Mouse (Mus musculus) CD8-positive naive resting alpha-beta T cell, adult 2 months (primary cell): ENCODE measurements at regions not wholly inside any gene's neighbourhood (a gene's known extent, or its start where the extent isn't known, plus 50 kb on each side); places are given as distances from the start of the nearest gene placed in this dataset.
A peak's percentile ranks its signal among the peaks of the same experiment; 100 is the strongest.

Source experiments
- DNase-seq, 2 experiments: peaks; one replicate each; pipeline ENCODE4 v3.0.0; 2022; ENCODE audit warnings: low read depth in 2 of 2, low spot score in 2 of 2

DNA sequence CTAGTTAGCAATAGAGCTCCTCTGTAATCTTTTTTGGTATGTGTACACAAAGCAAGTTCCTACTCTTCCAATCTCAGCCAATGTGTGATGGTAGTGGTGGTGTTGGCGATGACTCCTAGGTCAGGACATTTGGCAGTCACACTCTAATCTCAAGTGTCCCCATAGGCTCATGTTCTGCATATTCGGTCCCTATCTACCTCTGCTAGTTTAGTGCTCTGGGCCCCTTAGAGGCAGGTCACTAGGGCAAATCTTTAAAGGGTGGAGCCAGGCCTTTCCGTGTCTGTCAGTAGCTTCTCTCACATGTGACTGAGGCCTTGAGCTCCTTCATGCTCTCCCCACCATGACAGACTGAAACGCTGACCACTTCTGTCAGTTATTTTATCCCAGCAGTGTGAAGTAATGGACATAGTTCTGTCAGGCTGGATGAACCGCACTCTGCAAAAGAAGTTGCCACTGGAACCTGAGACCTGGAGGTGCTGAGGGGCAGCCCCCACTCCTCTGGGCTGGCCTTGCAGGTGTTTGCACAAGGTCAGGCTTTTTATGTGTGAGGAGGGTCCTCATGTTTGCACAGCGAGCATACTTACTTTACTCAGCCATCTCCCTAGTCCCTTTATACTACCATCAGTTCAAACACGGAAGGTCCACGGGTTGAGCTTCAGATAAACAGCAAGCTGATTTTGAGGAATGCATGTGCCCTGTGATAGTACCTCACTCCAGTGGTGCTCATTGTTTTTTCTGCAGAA is 75.3 kb upstream of the Ywhaq start:
- DNase-seq, result no peak

DNA sequence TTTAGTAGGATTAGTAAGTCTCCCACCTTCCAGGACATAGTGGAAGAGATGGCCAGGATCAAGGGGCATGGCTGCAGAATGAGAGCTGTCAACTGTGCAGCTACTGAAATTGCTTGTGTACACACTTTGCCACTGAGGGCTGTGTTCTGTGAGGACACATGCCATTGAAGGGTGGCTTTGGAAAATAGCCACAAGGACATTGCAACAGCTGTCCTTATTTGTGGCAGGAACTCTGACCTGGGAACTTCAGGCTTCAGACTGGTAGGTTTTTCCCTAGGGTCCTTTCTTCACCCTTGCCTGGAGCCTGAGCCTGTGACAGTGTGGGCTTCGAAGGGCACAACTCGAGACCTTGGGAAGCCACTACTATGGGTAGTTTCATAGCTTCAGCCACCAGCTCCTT is 64.2 kb upstream of the Ywhaq start:
- no peak for DNase-seq

DNA sequence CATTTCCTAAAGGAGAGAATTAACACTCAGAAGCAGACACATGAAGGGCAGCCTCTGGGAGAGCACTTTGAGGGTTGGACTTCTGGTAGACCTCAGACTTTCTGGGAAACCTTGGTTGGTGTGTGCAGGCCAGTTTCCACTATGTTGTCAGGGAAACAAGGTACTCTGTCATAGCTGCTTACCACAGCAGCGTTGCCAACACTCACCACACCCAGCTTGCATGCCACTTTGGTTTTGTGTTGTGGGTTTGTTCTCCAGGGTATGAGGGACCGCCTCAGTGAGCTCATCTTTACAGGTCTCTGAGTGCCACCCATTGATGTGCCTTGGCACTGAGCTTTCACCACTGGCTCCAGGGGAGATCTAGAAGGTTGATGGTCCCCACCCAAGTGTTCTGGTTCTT is 62.8 kb upstream of the Ywhaq start:
- DNase-seq, result peak; percentile 73 to 74

DNA sequence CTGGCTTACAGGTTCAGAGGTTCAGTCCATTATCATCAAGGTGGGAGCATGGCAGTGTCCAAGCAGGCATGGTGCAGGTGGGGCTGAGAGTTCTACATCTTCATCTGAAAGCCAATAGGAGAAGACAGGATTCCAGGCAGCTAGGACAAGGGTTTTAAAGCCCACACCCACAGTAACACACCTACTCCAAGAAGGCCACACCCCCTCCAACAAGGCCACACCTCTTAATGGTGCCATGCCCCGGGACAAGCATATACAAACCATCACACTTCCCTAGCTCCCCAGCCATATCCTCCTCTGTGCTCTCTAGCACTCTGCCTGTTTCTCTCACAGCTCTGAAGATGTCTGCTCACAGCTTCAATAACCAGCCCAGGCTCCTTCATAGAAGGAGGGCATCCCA is 61.8 kb upstream of the Ywhaq start:
- no peak for DNase-seq

DNA sequence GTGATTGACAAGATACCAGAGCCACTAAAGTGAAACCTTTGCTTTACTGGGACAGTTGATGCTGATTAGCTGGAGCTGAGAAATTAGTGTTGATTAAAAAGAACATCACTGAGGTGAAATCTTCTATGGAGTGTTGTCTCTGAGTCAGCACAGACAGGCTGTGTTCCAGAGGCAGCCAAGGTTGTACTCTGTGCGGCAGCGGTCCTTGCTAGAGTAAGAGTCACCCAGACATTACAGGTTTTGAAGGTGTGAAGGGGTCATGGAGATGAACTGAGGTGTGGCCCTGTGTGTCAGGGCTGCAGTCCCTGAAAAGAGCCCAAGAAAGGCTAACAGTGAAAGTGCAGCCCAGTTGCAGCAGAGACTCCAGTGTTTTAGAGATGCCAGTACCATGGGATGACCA is 59.1 kb upstream of the Ywhaq start:
- DNase-seq, result no peak

DNA sequence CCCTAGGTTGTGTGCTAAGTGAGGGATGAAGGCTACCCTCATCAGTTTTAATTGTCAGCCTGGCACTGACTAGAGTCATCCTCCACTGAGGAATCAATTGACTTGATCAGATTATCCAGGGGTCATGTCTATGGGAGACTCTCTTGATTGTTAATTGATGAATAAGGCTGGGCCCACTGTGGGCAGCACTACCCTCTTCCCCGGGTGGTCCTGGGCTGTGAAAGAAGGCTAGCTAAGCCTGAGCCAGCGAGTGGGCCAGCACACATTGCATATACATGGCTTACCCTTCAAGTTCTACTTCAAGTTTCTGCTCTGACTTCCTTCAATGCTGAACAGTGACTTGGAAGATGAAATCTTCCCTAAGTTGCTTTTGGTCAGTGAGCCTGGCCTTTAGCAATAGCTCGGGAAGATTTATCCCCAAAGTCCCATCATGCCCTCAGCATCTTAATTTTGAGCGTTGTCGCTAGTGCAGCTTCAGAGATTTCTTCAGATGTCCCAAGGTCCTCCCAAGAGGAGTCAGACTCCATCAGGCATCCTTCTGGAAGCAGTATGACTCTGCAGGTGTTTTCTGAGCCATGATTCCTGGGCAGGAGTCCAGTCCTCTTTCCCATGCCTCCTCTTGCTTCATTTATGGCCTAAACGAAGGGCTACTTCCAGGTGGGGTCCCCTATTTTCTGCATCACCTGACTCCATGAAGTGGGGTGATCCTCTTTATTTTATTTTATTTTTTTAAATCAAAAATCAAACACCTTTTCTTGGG is 55.7 kb upstream of the Ywhaq start:
- DNase-seq, result no peak

DNA sequence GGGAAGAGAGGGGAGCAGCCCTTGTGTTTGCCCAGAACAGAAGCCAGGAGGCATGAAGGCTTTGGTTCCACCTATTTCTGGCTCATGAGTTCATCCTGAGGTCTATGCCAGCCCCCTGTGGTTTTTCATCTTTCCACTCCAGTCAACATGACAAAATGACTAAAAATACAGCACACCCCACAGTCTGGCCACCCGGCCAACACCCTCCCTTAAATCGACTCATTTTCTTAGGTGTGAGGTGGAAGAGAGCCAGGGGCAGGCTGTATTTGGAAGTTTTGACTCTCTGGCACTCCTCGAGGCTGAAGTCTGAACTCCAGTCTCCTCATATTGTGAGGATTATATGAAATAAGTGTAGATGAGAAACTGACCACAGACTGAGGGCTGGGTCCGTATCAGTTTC is 55.0 kb upstream of the Ywhaq start:
- DNase-seq, result no peak

DNA sequence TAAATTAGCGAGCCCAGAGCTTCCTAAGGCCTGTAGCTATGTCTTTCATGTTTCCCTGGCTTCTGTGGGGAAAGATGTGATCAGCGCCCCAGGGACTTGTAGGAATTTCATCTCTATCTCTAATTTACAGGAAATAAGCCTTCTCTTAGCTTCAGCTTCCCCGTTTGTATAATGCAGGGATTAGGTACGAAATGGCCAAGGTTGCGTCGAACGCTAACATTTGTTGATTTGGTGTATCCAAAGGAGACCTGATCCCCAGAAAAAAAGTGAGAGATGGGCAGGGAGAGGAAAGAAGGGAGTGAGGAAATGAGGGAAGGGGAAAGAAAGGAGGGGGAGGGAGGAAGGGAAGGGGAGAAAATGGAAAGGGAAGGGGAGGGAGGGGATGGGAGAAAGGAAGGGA is 54.5 kb upstream of the Ywhaq start:
- no peak for DNase-seq

DNA sequence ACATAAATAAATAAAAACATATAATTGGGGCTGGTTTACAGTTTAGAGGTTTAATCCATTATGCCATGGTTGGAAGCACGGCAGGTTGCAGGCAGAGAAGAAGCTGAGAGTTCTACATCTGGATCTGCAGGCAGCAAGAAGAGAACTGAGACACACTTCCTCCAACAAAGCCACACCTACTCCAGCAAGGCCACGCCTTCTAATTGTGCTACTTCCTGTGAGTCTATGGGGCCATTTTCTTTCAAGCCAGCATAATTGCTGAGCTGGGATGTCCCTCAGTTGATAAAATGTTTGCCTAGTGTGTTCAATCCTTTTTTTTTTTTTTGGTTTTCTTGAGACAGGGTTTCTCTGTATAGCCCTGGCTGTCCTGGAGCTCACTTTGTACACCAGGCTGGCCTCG is 52.8 kb upstream of the Ywhaq start:
- no peak for DNase-seq
